Mouse (Mus musculus) telencephalon, adult 2 months (tissue): Measurements from ENCODE around the gene Tmem14c.

ENCODE experiments used
- DNase-seq: peaks from one replicate; pipeline ENCODE4 v3.0.0-alpha.2; 2011; ENCODE audit warnings: low read depth, low spot score

Tmem14c gene

DNA sequence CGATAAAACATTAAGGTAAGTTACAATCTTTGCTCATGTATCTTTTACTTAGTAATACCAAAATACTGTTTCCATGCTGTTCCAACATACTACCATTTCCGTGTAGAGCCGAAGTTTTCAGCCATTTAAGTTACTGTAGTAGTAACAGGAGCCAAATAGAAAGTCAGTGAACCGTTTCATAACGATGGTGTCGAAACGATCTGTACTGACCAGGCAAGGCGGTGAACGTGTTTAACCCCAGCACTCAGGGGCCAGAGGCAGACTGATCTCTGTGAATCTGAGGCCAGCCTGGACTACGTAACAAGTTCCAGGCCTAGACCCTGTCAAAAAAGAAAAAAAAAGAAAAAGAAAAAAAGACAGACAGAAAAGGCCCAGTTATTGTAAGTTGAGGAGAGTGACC lies 7.8 kb upstream of the Tmem14c start:
- DNase-seq: no peak

DNA sequence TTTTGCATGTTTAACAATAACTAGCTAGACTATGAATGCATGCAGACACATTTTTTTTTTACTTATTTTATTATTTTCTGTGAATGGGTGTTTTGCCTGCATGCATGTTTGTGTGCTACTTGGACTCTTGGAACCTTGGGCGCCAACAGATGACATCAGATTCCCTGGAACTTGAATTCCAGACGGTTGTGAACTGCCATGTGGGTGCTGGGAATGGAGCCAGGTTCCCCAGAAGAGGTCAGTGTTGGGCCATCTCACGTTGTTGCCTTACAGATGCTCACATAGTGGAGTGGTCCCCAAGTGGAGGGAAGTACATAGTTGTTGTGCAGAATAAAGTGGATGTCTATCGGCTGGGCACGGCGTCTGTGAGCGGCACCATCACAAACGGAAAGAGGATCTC lies 7.1 kb upstream of the Tmem14c start:
- DNase-seq: no peak

DNA sequence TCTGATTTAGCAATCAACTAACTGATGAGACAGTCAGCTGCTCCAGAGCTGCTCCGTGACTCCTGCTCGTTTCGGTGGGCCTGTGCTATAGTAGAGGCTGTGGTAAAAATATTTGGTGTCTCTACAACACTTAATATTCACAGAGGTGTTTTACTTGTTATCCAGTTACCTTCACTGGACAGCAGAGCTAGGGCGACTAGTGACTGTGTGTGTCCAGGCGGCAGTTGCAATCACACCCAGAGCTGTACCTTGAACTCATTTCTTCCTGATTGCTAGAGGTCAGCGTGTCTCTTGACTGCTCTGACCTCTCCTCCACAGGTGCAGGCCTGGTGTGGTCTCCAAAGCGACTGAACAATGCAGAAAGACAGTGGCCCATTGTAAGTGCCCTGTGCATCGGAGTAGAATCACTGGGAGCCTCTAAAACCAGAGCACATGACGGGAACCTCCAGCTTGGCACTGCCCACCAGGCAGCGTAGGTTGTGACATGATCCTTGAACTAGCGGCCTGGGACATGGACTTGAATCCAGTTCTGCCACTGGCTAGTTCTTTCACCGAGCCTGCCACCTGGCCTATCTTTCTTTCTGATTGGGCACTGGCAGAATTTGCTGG lies 809 bp downstream of the Tmem14c start:
- no peak for DNase-seq

DNA sequence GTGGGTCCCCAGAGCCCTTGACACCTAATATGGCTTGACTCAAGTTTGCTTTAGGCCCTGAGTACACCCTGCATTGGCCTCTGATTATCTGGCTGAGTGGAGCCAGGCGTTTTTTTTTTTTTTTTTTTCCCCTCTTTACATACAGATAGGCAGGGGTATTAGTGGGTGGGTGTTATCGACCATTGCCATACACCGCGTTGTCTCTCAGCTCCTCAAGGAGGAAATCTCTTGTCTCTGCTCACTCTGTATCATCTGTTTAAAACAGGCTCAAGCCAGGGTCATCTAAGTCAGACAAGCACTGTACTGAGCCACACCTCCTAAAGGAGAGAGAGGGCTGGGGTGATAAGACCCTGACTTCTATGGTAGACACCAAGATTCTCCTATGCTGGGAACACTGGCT lies 1.7 kb downstream of the Tmem14c start:
- no peak for DNase-seq

DNA sequence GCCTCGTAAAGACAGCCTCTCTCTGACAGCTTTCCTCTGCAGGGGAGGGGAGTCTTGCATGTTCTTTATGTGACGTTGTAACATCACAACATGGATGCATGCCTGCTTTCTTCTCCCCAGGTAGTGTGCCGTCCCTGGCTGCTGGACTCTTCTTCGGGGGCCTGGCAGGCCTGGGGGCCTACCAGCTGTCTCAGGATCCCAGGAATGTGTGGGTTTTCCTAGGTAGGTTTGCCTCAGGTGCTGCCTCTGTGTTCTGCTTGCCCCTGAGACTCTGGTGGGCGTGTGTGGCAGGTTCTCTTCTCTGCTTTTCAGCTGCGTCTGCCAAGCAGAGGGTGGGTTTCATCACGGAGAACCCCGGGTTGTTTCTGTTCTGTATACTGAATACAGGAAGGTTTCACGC lies 2.1 kb downstream of the Tmem14c start:
- no peak for DNase-seq

DNA sequence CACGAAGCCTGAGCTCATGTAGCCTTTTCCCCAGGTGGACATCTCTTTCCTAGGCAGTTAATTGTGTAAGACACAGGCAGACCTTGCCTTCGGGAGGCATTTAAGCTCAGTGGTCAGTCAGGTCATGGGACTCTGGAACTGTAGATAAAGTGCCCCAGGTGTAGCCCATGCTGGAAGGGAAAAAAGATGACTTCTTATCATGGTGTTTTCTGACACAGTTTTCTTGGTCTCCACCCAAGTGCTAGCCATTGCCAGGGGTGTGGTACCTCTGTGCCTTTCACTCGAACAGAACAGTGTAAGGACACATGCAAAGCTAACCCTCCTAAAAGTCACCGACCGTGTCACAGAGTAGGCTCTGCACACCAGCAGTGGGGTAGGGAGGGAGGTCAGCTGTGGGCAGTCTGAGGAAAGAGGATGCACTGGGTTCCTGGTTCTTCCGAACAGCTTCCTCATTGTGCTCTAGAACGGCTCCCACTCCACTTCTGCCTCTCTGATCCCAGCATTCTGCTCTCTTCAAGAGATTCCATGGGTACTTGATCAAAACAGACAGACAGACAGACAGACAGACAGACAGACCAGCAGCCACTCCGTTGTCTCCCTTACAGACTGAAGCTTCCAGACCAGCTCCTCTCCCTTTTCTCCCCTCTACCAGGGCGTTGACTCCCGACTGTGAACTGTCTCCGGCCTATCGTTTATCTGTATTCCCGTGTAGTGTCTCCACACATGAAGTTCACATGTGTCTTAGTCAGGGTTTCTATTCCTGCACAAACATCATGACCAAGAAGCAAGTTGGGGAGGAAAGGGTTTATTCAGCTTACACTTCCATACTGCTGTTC lies 2.9 kb downstream of the Tmem14c start:
- DNase-seq: no peak

DNA sequence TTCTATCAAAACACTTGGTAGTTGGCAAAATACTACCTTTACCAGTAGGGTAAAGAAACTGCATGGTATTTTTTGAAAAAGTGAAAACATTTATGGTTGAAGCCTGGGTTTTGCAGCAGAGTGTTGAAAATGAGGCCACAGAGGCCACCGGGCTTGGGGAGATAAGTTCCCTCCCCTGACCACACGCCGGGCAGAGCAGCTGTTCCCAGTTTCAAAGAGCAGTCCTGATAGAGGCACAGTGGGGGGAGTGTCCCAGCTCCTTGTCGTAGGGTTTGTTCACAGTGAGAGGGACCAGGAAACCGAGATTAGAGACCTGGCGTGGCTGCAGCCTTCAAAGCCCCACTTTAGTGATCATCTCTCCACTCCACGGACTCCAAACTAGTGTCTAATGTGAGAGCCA lies 4.4 kb downstream of the Tmem14c start:
- DNase-seq: no peak

DNA sequence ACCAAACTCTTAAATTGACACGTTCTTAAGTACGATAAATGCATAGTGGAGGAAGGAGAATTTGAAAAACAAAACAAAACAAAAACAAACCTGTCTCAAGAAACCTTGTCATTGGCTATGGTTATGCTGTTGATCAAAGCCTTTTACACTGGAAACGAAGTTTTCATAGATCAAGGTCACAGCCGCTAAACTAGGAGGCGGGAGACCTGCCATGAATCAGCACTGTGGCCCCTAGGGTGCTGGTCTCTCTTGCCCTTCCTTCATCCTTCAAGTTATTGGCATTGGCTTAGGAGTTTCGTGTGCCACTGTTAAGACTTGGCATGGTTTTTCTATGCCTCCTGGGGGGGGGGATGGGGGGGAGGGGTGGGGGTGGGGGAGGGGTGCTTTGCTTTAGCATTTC lies 5.5 kb downstream of the Tmem14c start:
- DNase-seq: no peak

DNA sequence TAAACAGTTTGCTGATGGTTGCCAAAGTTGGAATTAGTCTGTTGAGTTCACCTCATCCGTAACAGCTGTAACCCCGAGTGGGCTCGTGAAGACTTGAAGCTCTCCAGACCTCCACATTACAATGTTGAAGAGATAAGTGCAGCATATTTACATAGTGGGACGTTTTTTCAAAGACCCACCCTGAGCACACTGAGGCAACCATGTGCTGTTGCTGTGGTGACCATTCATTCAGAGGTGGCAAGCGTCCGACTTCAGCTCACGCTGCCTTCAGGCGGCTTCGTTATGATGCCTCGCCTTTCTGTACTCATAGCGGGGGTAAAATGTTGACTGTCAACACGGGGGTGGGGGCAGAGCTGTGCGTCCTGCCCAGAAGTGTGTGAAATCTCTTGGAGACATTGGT lies 6.0 kb downstream of the Tmem14c start:
- no peak for DNase-seq

DNA sequence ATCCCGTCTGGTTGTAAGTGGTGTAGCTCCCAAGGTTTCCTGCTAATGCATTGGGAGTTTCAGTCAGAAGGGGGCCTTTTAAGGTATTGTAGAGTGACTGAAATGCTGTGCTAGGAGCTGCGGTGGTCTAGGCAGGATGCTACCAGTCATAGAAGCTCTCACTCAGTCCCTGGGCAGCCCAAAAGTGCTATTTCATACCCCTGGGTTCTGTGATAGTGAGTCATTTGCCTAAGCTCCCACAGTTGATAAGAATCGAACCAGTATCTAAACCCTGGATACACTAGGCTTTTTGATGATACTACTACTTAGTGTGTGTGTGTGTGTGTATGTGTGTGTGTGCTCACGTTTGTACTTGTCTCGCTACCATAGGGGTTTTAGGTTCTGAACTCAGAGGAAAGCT lies 14.0 kb downstream of the Tmem14c start:
- DNase-seq: no peak

DNA sequence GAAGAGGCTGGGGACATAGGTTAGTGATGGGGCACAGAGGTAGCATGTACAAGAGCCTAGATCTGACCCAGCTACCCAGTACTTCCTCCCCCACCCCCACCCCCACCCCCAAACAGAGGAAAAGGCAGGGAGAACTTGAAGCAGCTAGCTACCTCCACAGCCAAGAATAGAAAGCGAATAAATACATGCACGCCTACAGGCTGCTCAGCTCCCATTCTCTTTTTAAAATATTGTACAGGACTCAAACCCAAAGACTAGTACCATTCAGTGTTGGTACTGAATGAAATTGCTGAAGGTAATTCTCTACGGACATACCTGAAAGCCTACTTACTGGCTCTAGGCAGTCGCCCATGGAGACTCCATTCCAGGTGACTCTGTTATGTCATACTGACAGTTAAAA lies 26.4 kb downstream of the Tmem14c start:
- DNase-seq: peak; percentile 32

DNA sequence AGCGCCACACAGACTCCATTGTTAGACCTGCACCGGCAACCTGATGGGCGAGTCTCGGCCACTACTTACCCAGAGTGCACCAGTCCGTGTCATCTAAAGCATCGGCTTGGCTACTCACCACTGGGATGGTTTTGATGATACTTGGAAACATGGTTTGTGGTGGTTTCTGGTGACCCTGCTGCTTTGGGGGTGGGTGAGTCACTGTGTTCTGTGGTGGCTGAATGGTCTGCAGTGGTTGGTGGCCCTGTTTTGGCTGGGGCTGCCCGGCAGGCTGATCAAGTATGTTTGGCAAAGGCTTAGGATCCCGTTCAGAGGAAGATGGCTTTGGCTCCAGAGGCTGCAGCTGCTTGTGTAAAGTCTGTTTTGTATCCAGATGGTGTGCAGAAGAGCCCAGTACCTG lies 29.8 kb downstream of the Tmem14c start:
- no peak for DNase-seq

DNA sequence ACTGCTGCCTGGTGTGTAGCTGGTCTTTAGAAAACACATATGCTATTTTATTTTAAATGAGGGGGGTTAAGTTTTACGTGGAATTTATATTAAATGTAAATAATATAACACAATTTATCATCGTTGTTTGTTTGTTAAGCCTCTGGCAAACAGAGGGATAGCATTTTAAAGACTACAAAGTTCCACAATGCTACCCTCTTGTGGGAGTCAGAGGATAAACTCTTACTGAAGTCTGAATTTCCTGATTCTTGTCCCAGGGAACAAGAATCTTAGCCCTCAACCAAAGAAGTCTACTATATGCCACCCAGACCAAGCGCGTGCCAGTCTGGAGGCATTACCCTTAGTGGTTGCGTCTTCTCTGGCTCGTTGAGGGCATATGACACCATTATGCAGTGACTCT lies 31.2 kb downstream of the Tmem14c start:
- no peak for DNase-seq

DNA sequence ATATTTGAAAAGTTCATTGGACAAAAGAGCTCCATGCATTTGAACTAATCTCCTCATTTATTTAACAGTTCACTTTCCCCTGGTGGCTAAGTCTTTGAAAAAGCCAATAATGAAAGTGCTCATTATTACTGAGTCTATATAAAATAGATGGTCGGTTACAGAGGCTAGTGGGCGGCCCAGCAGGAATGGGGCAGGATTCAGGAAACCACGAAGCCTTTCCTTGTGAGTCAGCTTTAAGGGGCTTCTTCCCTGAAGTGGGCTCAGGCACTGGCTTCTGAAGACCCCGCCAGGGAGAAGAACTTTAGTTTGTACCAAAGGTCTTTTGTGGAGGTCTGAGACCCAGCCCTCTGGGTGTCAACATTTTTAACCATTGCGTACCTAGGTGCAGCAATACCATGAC lies 35.9 kb downstream of the Tmem14c start:
- no peak for DNase-seq

DNA sequence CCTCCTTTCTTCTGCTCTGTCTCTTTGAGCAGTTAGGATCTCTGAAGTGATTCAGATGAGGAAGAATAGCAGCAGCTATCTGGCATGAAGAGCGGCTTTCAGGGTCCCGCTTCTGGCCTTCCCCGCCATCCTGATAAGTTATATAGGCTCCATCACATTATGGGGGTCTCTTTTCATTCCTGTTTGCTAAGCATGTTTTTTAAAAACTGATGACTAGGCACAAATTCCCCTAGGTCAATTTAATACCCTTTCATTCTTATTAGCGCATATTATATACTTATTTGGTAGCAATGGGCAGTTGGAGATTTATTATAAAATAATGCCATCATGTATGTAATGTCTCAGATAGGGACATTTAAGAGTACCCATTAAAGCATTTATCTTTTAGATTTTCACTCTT lies 51.5 kb downstream of the Tmem14c start:
- no peak for DNase-seq

DNA sequence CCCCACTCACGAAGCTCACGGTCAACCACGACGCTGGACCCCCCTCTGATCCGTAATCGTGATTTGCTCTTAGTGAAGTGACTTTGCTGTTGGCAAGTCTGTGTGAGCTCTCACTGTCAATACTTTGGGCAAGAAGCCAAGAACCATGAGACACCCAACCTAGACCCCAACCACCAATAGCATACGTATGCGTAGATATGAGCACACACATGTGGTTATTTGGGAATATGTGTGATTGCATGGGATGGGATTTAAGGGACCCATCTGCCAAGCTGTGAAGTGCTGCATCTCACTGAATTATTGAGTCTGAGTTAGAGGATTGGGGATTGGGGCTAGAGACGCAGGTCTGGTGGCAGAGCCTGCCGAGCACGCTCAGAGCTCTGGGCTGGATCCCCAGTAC lies 55.5 kb downstream of the Tmem14c start:
- no peak for DNase-seq
